Mouse (Mus musculus) cerebellum, adult 2 months (tissue): ENCODE data around the gene Enox1.

Source experiments
- CTCF ChIP-seq: fragments of 200-500 bp; IDR thresholded peaks from 2 replicates; pipeline ENCODE4 v1.5.1; 2011; ENCODE audit warnings: low read depth, mild to moderate bottlenecking, control low read depth, low read length, moderate library complexity, borderline replicate concordance; ENCODE audit not compliant: insufficient read depth
- POLR2A ChIP-seq: fragments of 200-500 bp; IDR thresholded peaks from 2 replicates; pipeline ENCODE4 v1.6.1; 2011; ENCODE audit warnings: low read length, control low read depth, borderline replicate concordance; ENCODE audit not compliant: insufficient read depth

DNA sequence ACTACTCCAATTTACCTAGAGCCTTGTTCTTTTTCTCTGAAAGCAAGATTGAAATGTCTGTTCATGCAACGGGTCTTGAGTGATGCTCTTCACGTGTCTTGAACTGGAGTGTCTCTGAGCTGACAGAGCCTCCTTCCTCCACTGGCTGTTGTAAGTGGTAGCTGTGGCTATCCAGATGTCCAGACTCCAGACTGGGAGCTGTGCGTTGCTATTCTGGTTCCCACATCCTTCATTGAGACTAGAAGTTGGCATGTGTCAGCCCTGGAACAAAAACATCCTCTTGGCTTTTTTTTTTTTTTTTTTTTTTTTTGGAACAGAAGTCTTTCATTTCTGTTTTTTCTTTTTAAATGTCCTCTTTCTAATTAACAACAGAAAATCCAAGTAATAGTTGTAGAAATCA lies 90.4 kb downstream of the Enox1 start:
- TF ChIP-seq CTCF: no peak
- TF ChIP-seq POLR2A: no peak
